Comparison of ENCODE assay signal across 8 mouse cellular contexts in the genomic region with DNA sequence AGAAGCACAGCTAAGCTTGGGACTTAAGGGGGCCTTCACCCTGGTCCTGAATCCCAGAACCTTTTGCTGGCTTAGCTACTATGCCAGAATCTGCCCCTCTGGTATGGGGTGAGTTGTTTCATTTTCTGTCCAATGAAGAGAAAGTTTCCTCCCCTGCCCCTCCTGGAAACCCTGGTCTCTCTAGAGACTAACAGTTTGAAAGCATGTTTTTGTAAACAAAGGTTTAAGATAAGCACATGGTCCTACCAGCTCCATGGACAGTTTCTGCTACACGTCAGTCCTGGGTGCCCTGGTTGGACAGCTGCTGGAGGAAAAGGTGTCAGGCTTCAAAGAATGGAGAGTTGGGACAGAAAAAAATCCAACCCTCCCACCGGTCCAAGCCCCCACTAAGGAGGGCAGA. TPM values are rescaled to one million over a fixed set of nuclear protein-coding genes. Genes with fewer than 3 reads are reported as not detected.
DNase-seq lines count a peak whose midpoint lies in the region; ATAC-seq and TF ChIP-seq lines count a peak whose summit lies in the region.

No protein-coding gene starts in this region.

- no peaks in the 10 kb centered on the region for H3K27me3 ChIP-seq in embryonic facial prominence, embryonic 14.5 days (replicated peaks; ENCODE audit: control insufficient read depth, insufficient read depth, low read length)
- H3K27me3 ChIP-seq in limb, embryonic 10.5 days (ENCODE audit: low read depth, poor library complexity, severe bottlenecking), result no peaks in the 10 kb centered on the region
- H3K27me3 ChIP-seq in myocyte (ENCODE audit: control insufficient read depth, insufficient read depth, insufficient read length), result no peaks in the 10 kb centered on the region

- no peak overlapping the region for H3ac ChIP-seq in myocyte (ENCODE audit: control insufficient read depth, insufficient read length)

- H3K9ac ChIP-seq in embryonic facial prominence, embryonic 14.5 days (ENCODE audit: low read depth, low read length), result peak overlapping the region; percentile 90; the same call in 1 of the 2 replicates

- peak overlapping the region; percentile 70 for H3K4me3 ChIP-seq in layer of hippocampus, adult 2 months
- 0 out of 2 replicates have a peak overlapping the region, but pooled peaks have one; percentile 77 for H3K4me3 ChIP-seq in embryonic facial prominence, embryonic 14.5 days (ENCODE audit: low read depth, low read length)
- H3K4me3 ChIP-seq in limb, embryonic 10.5 days, result peak overlapping the region; percentile 79; the same call in 1 of the 2 replicates
- peak overlapping the region; percentile 94 for H3K4me3 ChIP-seq in myocyte

- H3K4me2 ChIP-seq in embryonic facial prominence, embryonic 14.5 days (ENCODE audit: low read depth, low read length), result peak overlapping the region; percentile 91
- H3K4me2 ChIP-seq in myocyte (ENCODE audit: low read depth), result peak overlapping the region; percentile 93

- H3K4me1 ChIP-seq in embryonic facial prominence, embryonic 14.5 days (ENCODE audit: control insufficient read depth, insufficient read depth, low read length), result peaks cover 17% of the 10 kb centered on the region
- H3K4me1 ChIP-seq in limb, embryonic 10.5 days, result peaks cover 19% of the 10 kb centered on the region

- no peak for TF ChIP-seq CTCF in layer of hippocampus, adult 2 months (conservative IDR thresholded peaks at IDR 0.05)

- H3K79me2 ChIP-seq in myocyte (ENCODE audit: control insufficient read depth, insufficient read depth), result peaks cover 6% of the 10 kb centered on the region

- DNase-seq in layer of hippocampus, adult 2 months (ENCODE audit: low spot score in 2 of 2), result no peak
- DNase-seq in layer of hippocampus, postnatal 25 days (ENCODE audit: extremely low spot score in 1 of 2, low spot score in 1 of 2), result no peak
- DNase-seq in embryonic facial prominence, embryonic 14.5 days (ENCODE audit: low spot score), result no peak
- no peak for DNase-seq in limb, embryonic 10.5 days (ENCODE audit: low spot score)
- DNase-seq in frontal cortex, postnatal 25 days (ENCODE audit: low spot score in 2 of 2), result no peak
- no peak for DNase-seq in adrenal gland, adult (ENCODE audit: inconsistent age in 2 of 2, low spot score in 1 of 2)
- DNase-seq in kidney, postnatal 14 days, result no peak

- H3K27ac ChIP-seq in layer of hippocampus, adult 2 months, result 0 out of 2 replicates have a peak overlapping the region, but pooled peaks have one; percentile 99
- H3K27ac ChIP-seq in embryonic facial prominence, embryonic 14.5 days (replicated peaks; ENCODE audit: low read depth, low read length), result no peak overlapping the region
- H3K27ac ChIP-seq in limb, embryonic 10.5 days, result no peak overlapping the region

- TF ChIP-seq POLR2A in myocyte (IDR thresholded peaks at IDR 0.05; ENCODE audit: insufficient read length, low read depth), result no peak

- no peak for ATAC-seq in embryonic facial prominence, embryonic 14.5 days (ENCODE audit: low read depth)

- H3K36me3 ChIP-seq in embryonic facial prominence, embryonic 14.5 days (ENCODE audit: control insufficient read depth, insufficient read depth, low read length), result peaks cover 44% of the 10 kb centered on the region
- H3K36me3 ChIP-seq in limb, embryonic 10.5 days, result peaks cover 35% of the 10 kb centered on the region
- H3K36me3 ChIP-seq in myocyte (ENCODE audit: control insufficient read depth, insufficient read depth), result peaks cover 13% of the 10 kb centered on the region

- 62% methylated on average over 2 of the region's 2 CpGs for WGBS in embryonic facial prominence, embryonic 14.5 days
- 49% methylated on average over 2 of the region's 2 CpGs for WGBS in limb, embryonic 10.5 days

- no peaks in the 10 kb centered on the region for H3K9me3 ChIP-seq in embryonic facial prominence, embryonic 14.5 days (ENCODE audit: control insufficient read depth, low read length)
- no peaks in the 10 kb centered on the region for H3K9me3 ChIP-seq in limb, embryonic 10.5 days (replicated peaks)

TF ChIP-seq in myocyte, 11 proteins besides CTCF, POLR2A, EP300 and RAD21:
- TF ChIP-seq REST (IDR thresholded peaks at IDR 0.05; ENCODE audit: insufficient read depth, insufficient read length) (no peak), MYOD1 (IDR thresholded peaks at IDR 0.05; ENCODE audit: control insufficient read depth in 1 of 3, insufficient read length in 2 of 3, low read depth in 2 of 3) (no peak), MAX (IDR thresholded peaks at IDR 0.05; ENCODE audit: low read depth) (no peak), POLR2AphosphoS2 (IDR thresholded peaks at IDR 0.05; ENCODE audit: insufficient read length, low read depth) (no peak), TCF3 (IDR thresholded peaks at IDR 0.05; ENCODE audit: insufficient read length, low read depth) (no peak), MYOG (IDR thresholded peaks at IDR 0.05; ENCODE audit: control insufficient read depth in 1 of 3, insufficient read depth in 1 of 3, insufficient read length in 2 of 3, low read depth in 2 of 3) (no peak), SRF (IDR thresholded peaks at IDR 0.05; ENCODE audit: control insufficient read depth, insufficient read length, low read depth) (no peak), CEBPB (IDR thresholded peaks at IDR 0.05; ENCODE audit: insufficient read depth, poor library complexity, severe bottlenecking) (no peak), USF1 (IDR thresholded peaks at IDR 0.05; ENCODE audit: low read depth) (no peak), E2F4 (IDR thresholded peaks at IDR 0.05; ENCODE audit: insufficient read depth) (no peak), TCF12 (IDR thresholded peaks at IDR 0.05; ENCODE audit: insufficient read depth, poor library complexity, severe bottlenecking) (no peak)

RNA-seq across cellular contexts. Expression of gene Ankzf1, which starts 1.4 kb away (rescaled TPM):
- 10 to 100 TPM; 28.4 to 30.4 TPM for total RNA-seq in layer of hippocampus, adult 2 months (2021)
- total RNA-seq in layer of hippocampus, postnatal 25 days (2021), result 10 to 100 TPM; 19.4 to 24.0 TPM
- polyA plus RNA-seq in embryonic facial prominence, embryonic 14.5 days (2014; fragmentation: Nextera tagmentation; extraction: Ambion mirVana), result 16.8 and 21.8 TPM in 2 replicates
- 22.0 and 24.8 TPM in 2 replicates for polyA plus RNA-seq in limb, embryonic 10.5 days (2016; fragmentation: Nextera tagmentation; extraction: Ambion mirVana)
- 11.4 TPM for polyA plus RNA-seq in myocyte (2012; fragmentation: generic; extraction: Trizol)

RNA-seq across cellular contexts. Expression of gene Atg9a, which starts 1.4 kb away (rescaled TPM):
- 100 to 1,000 TPM; 106 to 113 TPM for total RNA-seq in layer of hippocampus, adult 2 months (2021)
- total RNA-seq in layer of hippocampus, postnatal 25 days (2021), result 100 to 1,000 TPM; 119 to 121 TPM
- polyA plus RNA-seq in embryonic facial prominence, embryonic 14.5 days (2014; fragmentation: Nextera tagmentation; extraction: Ambion mirVana), result 31.9 and 32.7 TPM in 2 replicates
- 19.1 and 23.9 TPM in 2 replicates for polyA plus RNA-seq in limb, embryonic 10.5 days (2016; fragmentation: Nextera tagmentation; extraction: Ambion mirVana)
- polyA plus RNA-seq in myocyte (2012; fragmentation: generic; extraction: Trizol), result 44.6 TPM

RNA-seq across cellular contexts. Expression of gene Abcb6, which starts 10.4 kb away (rescaled TPM):
- 10 to 100 TPM; 26.9 to 31.4 TPM for total RNA-seq in layer of hippocampus, adult 2 months (2021)
- total RNA-seq in layer of hippocampus, postnatal 25 days (2021), result 10 to 100 TPM; 25.2 to 28.0 TPM
- 21.7 and 24.5 TPM in 2 replicates for polyA plus RNA-seq in embryonic facial prominence, embryonic 14.5 days (2014; fragmentation: Nextera tagmentation; extraction: Ambion mirVana)
- 38.0 and 39.0 TPM in 2 replicates for polyA plus RNA-seq in limb, embryonic 10.5 days (2016; fragmentation: Nextera tagmentation; extraction: Ambion mirVana)
- polyA plus RNA-seq in myocyte (2012; fragmentation: generic; extraction: Trizol), result 61.4 TPM

RNA-seq across cellular contexts. Expression of gene Glb1l, which starts 20.0 kb away (rescaled TPM):
- 10 to 100 TPM; 16.9 to 17.7 TPM for total RNA-seq in layer of hippocampus, adult 2 months (2021)
- 10 to 100 TPM; 12.6 to 14.4 TPM for total RNA-seq in layer of hippocampus, postnatal 25 days (2021)
- polyA plus RNA-seq in embryonic facial prominence, embryonic 14.5 days (2014; fragmentation: Nextera tagmentation; extraction: Ambion mirVana), result 13.0 and 17.6 TPM in 2 replicates
- polyA plus RNA-seq in limb, embryonic 10.5 days (2016; fragmentation: Nextera tagmentation; extraction: Ambion mirVana), result 10.3 and 12.8 TPM in 2 replicates
- 2.0 TPM for polyA plus RNA-seq in myocyte (2012; fragmentation: generic; extraction: Trizol)

RNA-seq across cellular contexts. Expression of gene Stk16, which starts 20.1 kb away (rescaled TPM):
- total RNA-seq in layer of hippocampus, adult 2 months (2021), result 10 to 100 TPM; 88.6 to 93.7 TPM
- total RNA-seq in layer of hippocampus, postnatal 25 days (2021), result 10 to 100 TPM; 88.3 to 92.4 TPM
- polyA plus RNA-seq in embryonic facial prominence, embryonic 14.5 days (2014; fragmentation: Nextera tagmentation; extraction: Ambion mirVana), result 97.1 and 103 TPM in 2 replicates
- polyA plus RNA-seq in limb, embryonic 10.5 days (2016; fragmentation: Nextera tagmentation; extraction: Ambion mirVana), result 146 and 149 TPM in 2 replicates
- 86.4 TPM for polyA plus RNA-seq in myocyte (2012; fragmentation: generic; extraction: Trizol)
